In genomic region chr5:121848743-121849142, GRCm38 (mm10) we compare ENCODE assay signal across 8 mouse cellular contexts. TPM values are rescaled to one million over a fixed set of nuclear protein-coding genes. Genes with fewer than 3 reads are reported as not detected.
DNase-seq lines count a peak whose midpoint lies in the region; ATAC-seq lines count a peak whose summit lies in the region.

Pheta1 (plus strand) TSS chr5:121848984.

- peak; percentile 88 for DNase-seq in CD4-positive helper T cell, adult 2 months (ENCODE audit: low read depth, low spot score)
- DNase-seq in brain, embryonic 18.5 days (ENCODE audit: low read depth, low spot score), result peak; percentile 81
- peak; percentile 95 for DNase-seq in liver
- peak; percentile 46 to 76 for DNase-seq in monocyte, adult 2 months (ENCODE audit: low read depth in 1 of 2, low spot score in 2 of 2)
- peak; percentile 81 to 87 for DNase-seq in spleen, postnatal 14 days (ENCODE audit: low spot score in 2 of 2)

- peak; percentile 86 for ATAC-seq in heart, embryonic 11.5 days (replicated peaks; ENCODE audit: insufficient number of reproducible peaks, low FRiP score, low TSS enrichment)
- peak; percentile 94 for ATAC-seq in kidney, embryonic 16.5 days (ENCODE audit: low FRiP score, low TSS enrichment)

- peaks cover 20% of the 10 kb centered on the region for H3K36me3 ChIP-seq in erythroblast, embryonic 14.5 days (ENCODE audit: control insufficient read depth)
- H3K36me3 ChIP-seq in heart, embryonic 11.5 days (ENCODE audit: control insufficient read depth, insufficient read depth, low read length), result peaks cover 8% of the 10 kb centered on the region
- H3K36me3 ChIP-seq in kidney, embryonic 16.5 days (ENCODE audit: insufficient read depth, low read length), result peaks cover 24% of the 10 kb centered on the region

- peaks cover 29% of the 10 kb centered on the region for H3K4me1 ChIP-seq in erythroblast, embryonic 14.5 days (ENCODE audit: control insufficient read depth)
- H3K4me1 ChIP-seq in heart, embryonic 11.5 days (ENCODE audit: control insufficient read depth, insufficient read depth, low read length), result peaks cover 24% of the 10 kb centered on the region
- peaks cover 25% of the 10 kb centered on the region for H3K4me1 ChIP-seq in kidney, embryonic 16.5 days (ENCODE audit: insufficient read depth, low read length)

- peak within 1 kb of the TSS; percentile 86 for H3K4me3 ChIP-seq in erythroblast, embryonic 14.5 days (replicated peaks)
- peak within 1 kb of the TSS; percentile 86 for H3K4me3 ChIP-seq in heart, embryonic 11.5 days (ENCODE audit: low read depth, low read length)
- H3K4me3 ChIP-seq in kidney, embryonic 16.5 days (ENCODE audit: low read length), result peak within 1 kb of the TSS; percentile 80

- H3K9ac ChIP-seq in heart, embryonic 11.5 days (ENCODE audit: low read depth, low read length), result peak within 1 kb of the TSS; percentile 90
- H3K9ac ChIP-seq in kidney, embryonic 16.5 days (replicated peaks; ENCODE audit: low read length), result peak within 1 kb of the TSS; percentile 93

- WGBS in heart, embryonic 11.5 days (ENCODE audit: insufficient replicate concordance), result under 1% methylated on average over 35 of the region's 42 CpGs
- under 1% methylated on average over 42 of the region's 42 CpGs for WGBS in kidney, embryonic 16.5 days

- H3K27me3 ChIP-seq in erythroblast, embryonic 14.5 days (ENCODE audit: control insufficient read depth), result peaks cover 36% of the 10 kb centered on the region
- peaks cover 9% of the 10 kb centered on the region for H3K27me3 ChIP-seq in heart, embryonic 11.5 days (ENCODE audit: control insufficient read depth, insufficient read depth, low read length)
- peaks cover 4% of the 10 kb centered on the region; the same call in 1 of the 2 replicates for H3K27me3 ChIP-seq in kidney, embryonic 16.5 days (ENCODE audit: insufficient read depth, low read length)

- no peaks in the 10 kb centered on the region for H3K9me3 ChIP-seq in erythroblast, embryonic 14.5 days (ENCODE audit: control insufficient read depth, low read length)
- H3K9me3 ChIP-seq in heart, embryonic 11.5 days (replicated peaks; ENCODE audit: control insufficient read depth, low read length), result no peaks in the 10 kb centered on the region
- H3K9me3 ChIP-seq in kidney, embryonic 16.5 days (ENCODE audit: low read length), result no peaks in the 10 kb centered on the region

- peak within 1 kb of the TSS; percentile 78 for H3K27ac ChIP-seq in heart, embryonic 11.5 days (ENCODE audit: low read depth, low read length)
- peak within 1 kb of the TSS; percentile 88 for H3K27ac ChIP-seq in kidney, embryonic 16.5 days (ENCODE audit: low read length)

- H3K4me2 ChIP-seq in heart, embryonic 11.5 days, result peak within 1 kb of the TSS; percentile 82
- peak within 1 kb of the TSS; percentile 75 for H3K4me2 ChIP-seq in kidney, embryonic 16.5 days (replicated peaks; ENCODE audit: low read depth, low read length)

RNA-seq across cellular contexts. Expression of gene Pheta1, which starts in this region (rescaled TPM):
- 0.16 and 0.17 TPM in 2 replicates for polyA plus RNA-seq in erythroblast, embryonic 14.5 days (2012)
- polyA plus RNA-seq in heart, embryonic 11.5 days (2014; fragmentation: Nextera tagmentation; extraction: Ambion mirVana), result 10.6 and 11.8 TPM in 2 replicates
- polyA plus RNA-seq in kidney, embryonic 16.5 days (2015; fragmentation: Nextera tagmentation; extraction: Ambion mirVana), result 28.9 and 33.2 TPM in 2 replicates

Comparison
In these comparisons a context has a peak if more than half of its experiments do, and no peak if none do; other contexts are left out.
1. Peak in every context shown above with its lines: DNase-seq, ATAC-seq, H3K4me3 ChIP-seq and H3K27ac ChIP-seq.